Mouse (Mus musculus) layer of hippocampus, adult 2 months (tissue): ENCODE results near the gene Olfr1457. TPM values are rescaled to one million over a fixed set of nuclear protein-coding genes. Genes with fewer than 3 reads are reported as not detected.

Experiments used
- DNase-seq, 2 experiments: peaks; one replicate each; pipeline ENCODE4 v3.0.0; 2022; ENCODE audit warnings: low spot score in 2 of 2
- H3K27ac ChIP-seq: fragments of 200-600 bp; 2 replicates; pipeline ENCODE4 v1.8.1; 2022
- H3K4me3 ChIP-seq: fragments of 200-600 bp; 2 replicates; pipeline ENCODE4 v1.8.1; 2022; ENCODE audit warnings: mild to moderate bottlenecking
- CTCF ChIP-seq: fragments of 200-600 bp; conservative IDR thresholded peaks from 2 replicates; pipeline ENCODE4 v1.8.1; 2022; ENCODE audit warnings: antibody characterized with exemption, mild to moderate bottlenecking, moderate library complexity
- long read RNA-seq, 2 experiments: library from polyadenylated mRNA; stranded (forward); transcript quantifications; one replicate each; pipeline ENCODE4 v2.0.0; 2021; ENCODE audit warnings: borderline mapping rate in 2 of 2
- total RNA-seq, 2 experiments: library from RNA; stranded (reverse); gene quantifications; 2 replicates each; pipeline ENCODE4 v1.2.3; 2021

Olfr1457 gene
- not detected for total RNA-seq
- long read RNA-seq, experiment 1: 0 reads
- long read RNA-seq, experiment 2: 0 reads

GRCm38 (mm10) chr19:13097791-13098190, at the start of gene Olfr1457:
TSS of gene Olfr1457 (minus strand) at chr19:13097891.
- TF ChIP-seq CTCF: no peak
- Histone ChIP-seq H3K27ac (no peak within 1 kb of the TSS), H3K4me3 (no peak within 1 kb of the TSS)
- no peak for DNase-seq

DNA sequence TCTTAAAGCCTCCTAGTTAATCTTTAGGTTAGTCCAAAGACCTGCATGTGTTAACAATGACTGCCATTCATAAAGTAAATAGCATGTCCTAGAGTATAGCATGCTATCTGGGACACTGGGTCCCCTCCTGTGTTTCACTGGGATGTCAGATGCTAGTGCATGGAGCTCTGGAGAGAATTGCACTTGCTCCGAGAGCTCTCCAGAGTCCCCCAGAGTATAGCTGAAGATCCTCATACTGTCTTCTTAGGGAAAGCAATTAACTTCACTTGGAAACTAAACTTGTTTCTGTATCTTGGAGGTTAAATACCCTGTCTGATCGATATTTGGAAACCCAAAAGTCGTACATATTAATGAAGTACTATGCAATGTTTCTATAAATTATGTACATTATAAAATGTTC, 9.0 kb upstream of the Olfr1457 start, which contains the start of gene Olfr1458:
TSS of gene Olfr1458 (minus strand) at position 101 of the 400 bp plus-strand sequence.
- no peak for DNase-seq
- Histone ChIP-seq H3K27ac (no peak within 1 kb of the TSS), H3K4me3 (no peak within 1 kb of the TSS)
- no peak for TF ChIP-seq CTCF

- Histone ChIP-seq H3K27ac (no peak overlapping the region), H3K4me3 (no peak overlapping the region)
- TF ChIP-seq CTCF: no peak
- no peak for DNase-seq
Observed at GRCm38 (mm10) chr19:13093908-13094307, 3.8 kb downstream of the Olfr1457 start.

DNA sequence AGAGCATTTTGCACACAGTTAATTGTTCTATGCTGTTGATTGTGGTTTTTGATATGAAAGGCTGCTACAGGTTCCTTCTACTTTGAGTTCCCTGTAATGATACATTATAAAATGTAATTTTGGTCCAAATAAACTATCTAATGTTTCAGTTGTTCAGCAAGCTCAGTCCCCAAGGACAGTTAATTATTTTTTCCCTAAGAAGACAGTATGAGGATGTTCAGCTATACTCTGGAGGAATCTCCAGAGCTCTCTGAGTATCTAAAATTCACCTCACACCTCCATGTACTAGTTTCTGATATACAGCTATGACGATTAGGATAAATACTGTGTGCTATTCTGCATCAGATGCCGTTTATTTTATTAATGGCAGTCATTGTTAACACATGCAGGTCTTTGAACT, 37.4 kb downstream of the Olfr1457 start, which contains the start of gene Olfr1454:
TSS of gene Olfr1454 (plus strand) at position 301 of the 400 bp plus-strand sequence.
- H3K4me3 ChIP-seq: no peak within 1 kb of the TSS
- no peak for TF ChIP-seq CTCF

More for the DNA sequence above, 37.4 kb downstream of the Olfr1457 start, which contains the start of gene Olfr1454:
- DNase-seq: no peak
- H3K27ac ChIP-seq: no peak within 1 kb of the TSS

Other genes starting within 250 kb of the Olfr1457 start
- not detected for gene Olfr1444, start 240.6 kb downstream of the Olfr1457 start, total RNA-seq
- gene Olfr1445, start 214.0 kb downstream of the Olfr1457 start, total RNA-seq: not detected
- gene Olfr1446, start 204.4 kb downstream of the Olfr1457 start, total RNA-seq: not detected
- not detected for gene Olfr1447, start 194.1 kb downstream of the Olfr1457 start, total RNA-seq
- not detected for gene Olfr1448, start 173.5 kb downstream of the Olfr1457 start, total RNA-seq
- not detected for gene Olfr1449, start 167.1 kb downstream of the Olfr1457 start, total RNA-seq
- not detected for gene Olfr1450, start 147.6 kb downstream of the Olfr1457 start, total RNA-seq
- gene Olfr1451, start 102.9 kb downstream of the Olfr1457 start, total RNA-seq: not detected
- not detected for gene Olfr1453, start 69.6 kb downstream of the Olfr1457 start, total RNA-seq
- gene Olfr1454, start 37.3 kb downstream of the Olfr1457 start, total RNA-seq: not detected
- not detected for gene Olfr1458, start 8.9 kb upstream of the Olfr1457 start, total RNA-seq
- gene Olfr1459, start 51.7 kb upstream of the Olfr1457 start, total RNA-seq: under 1 TPM; 0.12 to 0.26 TPM
- not detected for gene Olfr1461, start 65.1 kb upstream of the Olfr1457 start, total RNA-seq
- gene Olfr1462, start 87.8 kb upstream of the Olfr1457 start, total RNA-seq: not detected
- gene Olfr1463, start 133.4 kb upstream of the Olfr1457 start, total RNA-seq: not detected
- gene Olfr1465, start 217.7 kb upstream of the Olfr1457 start, total RNA-seq: not detected
- not detected for gene Olfr1466, start 241.0 kb upstream of the Olfr1457 start, total RNA-seq